Mouse (Mus musculus) heart, adult 2 months (tissue): ENCODE data around the gene Rbm41.

ENCODE experiments used
- CTCF ChIP-seq: fragments of 200-600 bp; IDR thresholded peaks from 2 replicates; pipeline ENCODE4 v1.8.1; 2022; ENCODE audit warnings: antibody characterized with exemption, mild to moderate bottlenecking, moderate library complexity
- POLR2A ChIP-seq: fragments of 200-500 bp; IDR thresholded peaks from 2 replicates; pipeline ENCODE4 v1.6.1; 2011; ENCODE audit warnings: mild to moderate bottlenecking, low read depth, low read length, control low read depth; ENCODE audit not compliant: insufficient read depth

DNA sequence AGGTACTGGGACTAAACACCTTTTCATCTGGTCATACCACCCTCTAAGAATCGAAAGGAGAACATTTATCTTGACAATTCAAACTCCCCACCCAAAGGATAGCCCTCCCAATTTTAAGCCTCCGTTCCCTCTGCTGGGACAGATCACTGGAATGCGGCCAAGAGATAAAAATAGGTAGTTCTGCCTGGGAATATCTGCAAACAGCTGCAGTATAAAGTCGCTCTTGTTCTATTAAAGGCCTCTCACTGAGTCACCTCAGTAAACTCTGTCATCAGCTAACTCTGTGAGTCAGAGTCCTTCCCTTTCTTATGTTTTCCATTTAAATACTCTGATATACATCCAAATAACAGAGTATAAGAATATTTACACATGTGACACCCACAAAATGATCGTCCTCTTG lies 139.0 kb downstream of the Rbm41 start:
- TF ChIP-seq CTCF (no peak), POLR2A (no peak)
